Mouse (Mus musculus): ENCODE measurements around the gene Hkdc1. TPM values are rescaled to one million over a fixed set of nuclear protein-coding genes. Genes with fewer than 3 reads are reported as not detected.

The Hkdc1 gene
- total RNA-seq, 2 experiments from 2014 or later, result 12.5 to 15.3 TPM

DNA sequence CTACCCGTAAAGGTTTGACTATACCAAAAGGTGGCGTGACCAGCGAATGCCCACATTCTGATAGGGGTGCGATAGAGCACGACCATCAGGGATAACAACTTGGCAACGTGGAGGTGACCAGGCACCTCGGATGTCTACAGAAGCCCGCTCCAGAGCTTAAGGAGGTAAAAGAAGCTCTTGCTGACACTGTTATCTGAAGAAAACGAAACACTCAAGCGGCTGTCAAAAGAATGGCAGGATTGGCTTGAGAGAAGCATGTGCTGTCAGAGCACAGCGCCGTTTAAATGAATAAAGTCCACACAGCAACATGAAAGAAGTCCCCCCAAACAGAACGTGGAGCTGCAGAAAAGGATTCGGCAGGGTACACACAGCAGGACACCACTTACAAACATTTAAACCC lies 89.0 kb downstream of the Hkdc1 start:
- DNase-seq (ENCODE audit: low spot score in 2 of 2), result no peak
- intact Hi-C loops (cut with DNase I), result no loop called here

Other genes with a start within 250 kb of the Hkdc1 start
- gene Tspan15, start 191.2 kb downstream of the Hkdc1 start, total RNA-seq (2021), result 1 to 10 TPM; 8.4 to 8.7 TPM
- under 1 TPM; 0.15 to 0.19 TPM for gene Tacr2, start 170.1 kb downstream of the Hkdc1 start, total RNA-seq (2021)
- 100 to 1,000 TPM; 321 to 322 TPM for gene Hk1, start 42.6 kb downstream of the Hkdc1 start, total RNA-seq (2021)
- 1 to 10 TPM; 2.2 to 3.1 TPM for gene 4930507D05Rik, start 27.0 kb upstream of the Hkdc1 start, total RNA-seq (2021)
- gene Supv3l1, start 27.2 kb upstream of the Hkdc1 start, total RNA-seq (2021), result 10 to 100 TPM; 22.6 to 23.2 TPM
- gene Vps26a, start 64.3 kb upstream of the Hkdc1 start, total RNA-seq (2021), result 10 to 100 TPM; 45.5 to 46.5 TPM
- gene Srgn, start 105.0 kb upstream of the Hkdc1 start, total RNA-seq (2021), result 10 to 100 TPM in 1 of 2 experiments, 1 to 10 TPM in 1; 9.7 to 11.1 TPM
- gene Kif1bp, start 156.0 kb upstream of the Hkdc1 start, total RNA-seq (2021), result 100 to 1,000 TPM; 167 to 172 TPM
- 10 to 100 TPM; 23.6 to 24.0 TPM for gene Ddx21, start 179.8 kb upstream of the Hkdc1 start, total RNA-seq (2021)
- 10 to 100 TPM; 83.6 to 83.7 TPM for gene Ddx50, start 228.7 kb upstream of the Hkdc1 start, total RNA-seq (2021)

Measured in left cerebral cortex, postnatal 14 days (tissue).